Mouse (Mus musculus): ENCODE results near the gene Trak1. TPM values are rescaled to one million over a fixed set of nuclear protein-coding genes. Genes with fewer than 3 reads are reported as not detected.

Trak1 gene
- polyA plus RNA-seq, 1 experiment from 2014 or later = 32.2 TPM

GRCm38 (mm10) chr9:121505346-121505745 is 208.0 kb downstream of the Trak1 start:
- Histone ChIP-seq H3K27me3 (replicated peaks) (peaks cover 10% of the 10 kb centered on the region; the same call in 1 of the 2 replicates), H3K4me3 (no peak overlapping the region), H3K36me3 (no peaks in the 10 kb centered on the region), H3K4me1 (no peaks in the 10 kb centered on the region), H3K4me2 (no peak overlapping the region), H3K27ac (replicated peaks) (no peak overlapping the region), H3K9ac (no peak overlapping the region), H3K9me3 (no peaks in the 10 kb centered on the region)
- 85% methylated on average over 8 of the region's 8 CpGs for WGBS
- ATAC-seq (ENCODE audit: extremely low read depth, insufficient number of reproducible peaks, low FRiP score, low TSS enrichment) = no peak

GRCm38 (mm10) chr9:121506478-121507180 is 209.3 kb downstream of the Trak1 start:
- no peak overlapping the region for H3K4me2 ChIP-seq
- H3K4me3 ChIP-seq = no peak overlapping the region
- H3K27me3 ChIP-seq (replicated peaks) = peaks cover 10% of the 10 kb centered on the region; the same call in 1 of the 2 replicates
- H3K9ac ChIP-seq = no peak overlapping the region
- no peaks in the 10 kb centered on the region for H3K36me3 ChIP-seq
- no peak for ATAC-seq (ENCODE audit: extremely low read depth, insufficient number of reproducible peaks, low FRiP score, low TSS enrichment)
- 54% methylated on average over 8 of the region's 8 CpGs for WGBS
- H3K4me1 ChIP-seq = no peaks in the 10 kb centered on the region
- no peak overlapping the region for H3K27ac ChIP-seq (replicated peaks)
- no peaks in the 10 kb centered on the region for H3K9me3 ChIP-seq

GRCm38 (mm10) chr9:121511911-121512310 is 214.6 kb downstream of the Trak1 start:
- 0 out of 2 replicates have a peak, but pooled peaks cover 2% of the 10 kb centered on the region for H3K27me3 ChIP-seq (replicated peaks)
- H3K4me3 ChIP-seq = no peak overlapping the region
- H3K4me1 ChIP-seq = no peaks in the 10 kb centered on the region
- 75% methylated on average over 4 of the region's 4 CpGs for WGBS
- H3K36me3 ChIP-seq = no peaks in the 10 kb centered on the region
- H3K4me2 ChIP-seq = no peak overlapping the region
- no peak overlapping the region for H3K9ac ChIP-seq
- no peak for ATAC-seq (ENCODE audit: extremely low read depth, insufficient number of reproducible peaks, low FRiP score, low TSS enrichment)
- no peak overlapping the region for H3K27ac ChIP-seq (replicated peaks)
- no peaks in the 10 kb centered on the region for H3K9me3 ChIP-seq

GRCm38 (mm10) chr9:121514462-121514861 is 217.2 kb downstream of the Trak1 start:
- 0 out of 2 replicates have a peak, but pooled peaks cover 5% of the 10 kb centered on the region for H3K4me1 ChIP-seq
- H3K27me3 ChIP-seq (replicated peaks) = no peaks in the 10 kb centered on the region
- H3K4me3 ChIP-seq = no peak overlapping the region
- no peak overlapping the region for H3K27ac ChIP-seq (replicated peaks)
- 75% methylated on average over 5 of the region's 5 CpGs for WGBS
- H3K9me3 ChIP-seq = no peaks in the 10 kb centered on the region
- H3K4me2 ChIP-seq = no peak overlapping the region
- no peaks in the 10 kb centered on the region for H3K36me3 ChIP-seq
- no peak for ATAC-seq (ENCODE audit: extremely low read depth, insufficient number of reproducible peaks, low FRiP score, low TSS enrichment)
- H3K9ac ChIP-seq = no peak overlapping the region

- H3K4me3 ChIP-seq = no peak overlapping the region
- peaks cover 9% of the 10 kb centered on the region; the same call in 1 of the 2 replicates for H3K27me3 ChIP-seq (replicated peaks)
- no peak overlapping the region for H3K4me2 ChIP-seq
- no peaks in the 10 kb centered on the region for H3K9me3 ChIP-seq
- 60% methylated on average over 5 of the region's 5 CpGs for WGBS
- ATAC-seq (ENCODE audit: extremely low read depth, insufficient number of reproducible peaks, low FRiP score, low TSS enrichment) = no peak
- no peak overlapping the region for H3K9ac ChIP-seq
- 0 out of 2 replicates have a peak, but pooled peaks cover 5% of the 10 kb centered on the region for H3K4me1 ChIP-seq
- H3K27ac ChIP-seq (replicated peaks) = no peak overlapping the region
- H3K36me3 ChIP-seq = no peaks in the 10 kb centered on the region
Observed at GRCm38 (mm10) chr9:121520047-121520446, 222.7 kb downstream of the Trak1 start.

Other genes with a start within 250 kb of the Trak1 start
- gene Ulk4, start 20.3 kb upstream of the Trak1 start, polyA plus RNA-seq (2015; fragmentation: Nextera tagmentation; extraction: Ambion mirVana) = 95.9 and 112 TPM in 2 replicates
- 0.62 and 0.75 TPM in 2 replicates for gene Cck, start 198.2 kb downstream of the Trak1 start, polyA plus RNA-seq (2015; fragmentation: Nextera tagmentation; extraction: Ambion mirVana)